Mouse (Mus musculus): Measurements from ENCODE around the gene Chmp4b. TPM values are rescaled to one million over a fixed set of nuclear protein-coding genes. Genes with fewer than 3 reads are reported as not detected.

The Chmp4b gene
- polyA plus RNA-seq, 1 experiment from 2014 or later: 60.8 TPM

DNA sequence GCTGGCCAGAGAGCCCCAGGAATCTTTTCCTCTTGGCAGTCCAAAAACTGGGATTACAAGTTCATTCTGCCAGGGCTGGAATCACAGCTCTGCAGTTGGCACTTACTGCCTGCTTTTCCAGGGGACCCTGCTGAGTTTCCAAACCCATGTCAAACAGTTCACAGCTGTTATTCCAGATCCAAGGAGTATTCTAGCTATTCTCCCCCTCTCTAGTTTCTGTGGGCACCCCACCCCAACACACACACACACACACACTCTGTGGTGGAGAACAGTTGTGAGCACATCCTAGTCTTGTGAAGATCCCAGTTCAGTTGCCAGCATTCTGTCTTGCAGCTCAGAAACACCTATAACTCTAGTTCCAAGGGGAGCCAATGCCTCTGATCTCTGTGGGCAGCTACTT, 65.6 kb downstream of the Chmp4b start:
- H3K4me2 ChIP-seq (replicated peaks; ENCODE audit: low read depth): no peak overlapping the region
- no peaks in the 10 kb centered on the region for H3K4me1 ChIP-seq (replicated peaks; ENCODE audit: control insufficient read depth, insufficient read depth, low read length)
- no peak for ATAC-seq
- no peaks in the 10 kb centered on the region for H3K27me3 ChIP-seq (replicated peaks; ENCODE audit: control insufficient read depth, insufficient read depth, low read length)
- no peaks in the 10 kb centered on the region for H3K9me3 ChIP-seq (ENCODE audit: control insufficient read depth)
- no peak overlapping the region for H3K9ac ChIP-seq (ENCODE audit: low read depth, low read length)
- H3K4me3 ChIP-seq (ENCODE audit: low read depth, low read length): no peak overlapping the region
- no peaks in the 10 kb centered on the region for H3K36me3 ChIP-seq (ENCODE audit: control insufficient read depth, insufficient read depth)
- H3K27ac ChIP-seq (ENCODE audit: low read depth, low read length): no peak overlapping the region
- TF ChIP-seq CTCF (IDR thresholded peaks at IDR 0.05; ENCODE audit: low read depth): no peak

DNA sequence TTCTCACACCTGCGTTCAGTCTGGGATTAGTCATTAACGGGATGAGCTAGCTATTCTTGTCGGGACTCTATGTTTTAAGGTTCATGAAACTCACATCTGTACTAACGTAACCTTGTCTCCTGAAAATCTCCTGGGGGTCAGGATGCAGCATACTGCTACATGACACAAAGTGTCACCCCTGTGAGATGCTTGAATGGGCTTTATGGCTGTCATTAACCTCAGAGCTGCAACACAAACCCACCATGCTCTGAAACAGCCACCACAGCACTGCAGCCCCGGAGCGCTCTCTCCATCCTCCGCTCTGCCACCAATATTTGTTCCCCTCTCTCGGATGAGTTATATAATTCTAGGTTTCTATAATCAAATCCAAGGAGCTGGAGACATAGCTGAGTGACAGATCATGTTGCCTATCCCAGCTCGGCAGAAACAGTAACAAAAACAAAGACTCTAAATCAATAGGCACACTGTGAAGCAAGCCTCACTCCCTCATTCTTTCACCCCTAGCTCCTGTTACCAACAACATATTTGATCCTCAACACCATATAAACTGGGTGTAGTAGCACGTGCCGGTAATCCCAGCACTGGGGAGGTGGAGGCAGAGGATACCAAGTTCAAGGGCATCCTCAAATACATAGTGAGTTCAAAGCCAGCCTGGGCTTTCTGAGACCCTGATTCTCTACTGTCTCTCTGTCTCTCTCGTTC, 67.5 kb downstream of the Chmp4b start:
- no peaks in the 10 kb centered on the region for H3K27me3 ChIP-seq (replicated peaks; ENCODE audit: control insufficient read depth, insufficient read depth, low read length)
- 79% methylated on average over 12 of the region's 12 CpGs for WGBS
- no peak overlapping the region for H3K4me3 ChIP-seq (ENCODE audit: low read depth, low read length)
- no peak overlapping the region for H3K27ac ChIP-seq (ENCODE audit: low read depth, low read length)
- no peak overlapping the region for H3K4me2 ChIP-seq (replicated peaks; ENCODE audit: low read depth)
- no peaks in the 10 kb centered on the region for H3K36me3 ChIP-seq (ENCODE audit: control insufficient read depth, insufficient read depth)
- no peaks in the 10 kb centered on the region for H3K9me3 ChIP-seq (ENCODE audit: control insufficient read depth)
- H3K4me1 ChIP-seq (replicated peaks; ENCODE audit: control insufficient read depth, insufficient read depth, low read length): no peaks in the 10 kb centered on the region
- H3K9ac ChIP-seq (ENCODE audit: low read depth, low read length): no peak overlapping the region
- ATAC-seq: no peak
- TF ChIP-seq CTCF (IDR thresholded peaks at IDR 0.05; ENCODE audit: low read depth): no peak

DNA sequence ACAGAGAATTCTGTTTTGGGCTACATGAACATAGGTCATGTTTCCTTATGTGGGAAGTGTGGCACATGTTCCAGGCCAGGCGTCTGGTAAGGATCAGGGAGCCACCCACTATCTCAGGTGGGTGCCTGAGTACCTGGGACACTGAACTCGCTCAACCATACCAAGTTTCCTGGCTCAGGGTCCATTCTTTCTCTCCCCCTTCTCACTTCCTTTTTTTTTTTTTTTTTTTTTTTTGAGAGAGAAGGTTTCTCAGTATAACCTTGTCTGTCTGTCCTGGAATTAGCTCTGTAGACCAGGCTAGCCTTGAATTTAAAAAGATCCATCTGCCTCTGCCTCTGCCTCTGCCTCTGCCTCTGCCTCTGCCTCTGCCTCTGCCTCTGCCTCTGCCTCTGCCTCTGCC, 68.8 kb downstream of the Chmp4b start:
- no peak overlapping the region for H3K4me3 ChIP-seq (ENCODE audit: low read depth, low read length)
- no peaks in the 10 kb centered on the region for H3K9me3 ChIP-seq (ENCODE audit: control insufficient read depth)
- H3K4me1 ChIP-seq (replicated peaks; ENCODE audit: control insufficient read depth, insufficient read depth, low read length): no peaks in the 10 kb centered on the region
- no peaks in the 10 kb centered on the region for H3K36me3 ChIP-seq (ENCODE audit: control insufficient read depth, insufficient read depth)
- no peak for ATAC-seq
- no peak overlapping the region for H3K27ac ChIP-seq (ENCODE audit: low read depth, low read length)
- H3K4me2 ChIP-seq (replicated peaks; ENCODE audit: low read depth): no peak overlapping the region
- WGBS: 80% methylated on average over 2 of the region's 2 CpGs
- H3K9ac ChIP-seq (ENCODE audit: low read depth, low read length): no peak overlapping the region
- TF ChIP-seq CTCF (IDR thresholded peaks at IDR 0.05; ENCODE audit: low read depth): no peak
- no peaks in the 10 kb centered on the region for H3K27me3 ChIP-seq (replicated peaks; ENCODE audit: control insufficient read depth, insufficient read depth, low read length)

DNA sequence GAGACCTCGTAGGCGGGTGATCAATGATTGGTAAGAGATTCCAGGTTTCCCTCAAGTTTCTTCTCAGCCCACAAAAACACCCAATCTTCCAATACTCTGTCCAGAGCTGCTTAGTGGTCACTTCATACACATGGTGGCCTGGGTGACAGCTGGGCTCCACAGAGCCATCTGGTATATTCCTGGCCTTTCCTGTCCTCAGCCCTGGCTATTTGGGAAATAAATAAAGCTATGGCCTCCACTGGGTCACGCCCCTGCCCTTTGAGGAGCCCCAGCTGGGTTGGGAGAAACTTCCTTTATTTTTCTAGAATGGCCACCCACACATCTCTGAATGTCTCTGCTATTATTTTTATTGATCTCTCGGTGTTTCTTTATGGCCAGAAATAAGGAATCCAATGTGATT, 72.0 kb downstream of the Chmp4b start:
- no peak for ATAC-seq
- 80% methylated on average over 4 of the region's 4 CpGs for WGBS

DNA sequence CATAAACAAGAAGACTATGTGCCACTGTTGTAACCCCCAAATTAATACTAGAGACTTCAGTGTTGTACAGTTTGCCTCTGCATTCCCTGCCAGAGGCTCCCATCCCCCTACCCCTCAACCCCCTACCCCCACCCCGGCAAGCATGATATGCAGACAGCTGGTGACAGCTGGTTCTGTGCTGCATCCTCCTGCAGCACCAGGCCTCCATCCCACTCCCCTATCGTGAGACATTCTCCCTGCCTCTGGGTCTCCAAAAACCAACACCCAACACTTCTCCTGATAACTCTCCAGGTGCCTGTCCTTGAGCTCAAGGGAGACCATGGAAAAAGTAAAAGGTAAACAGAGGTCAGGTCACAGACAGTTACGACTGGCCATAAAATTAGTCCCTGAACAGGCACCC, 78.2 kb downstream of the Chmp4b start:
- WGBS: 35% methylated on average over 3 of the region's 3 CpGs
- Histone ChIP-seq H3K9me3 (ENCODE audit: control insufficient read depth) (no peaks in the 10 kb centered on the region), H3K4me1 (replicated peaks; ENCODE audit: control insufficient read depth, insufficient read depth, low read length) (peaks cover 3% of the 10 kb centered on the region; the same call in 1 of the 2 replicates), H3K27me3 (replicated peaks; ENCODE audit: control insufficient read depth, insufficient read depth, low read length) (no peaks in the 10 kb centered on the region), H3K4me3 (ENCODE audit: low read depth, low read length) (no peak overlapping the region), H3K27ac (ENCODE audit: low read depth, low read length) (no peak overlapping the region), H3K9ac (ENCODE audit: low read depth, low read length) (no peak overlapping the region), H3K36me3 (ENCODE audit: control insufficient read depth, insufficient read depth) (no peaks in the 10 kb centered on the region), H3K4me2 (replicated peaks; ENCODE audit: low read depth) (no peak overlapping the region)
- ATAC-seq: no peak
- TF ChIP-seq CTCF (IDR thresholded peaks at IDR 0.05; ENCODE audit: low read depth): no peak

More for the DNA sequence above, 72.0 kb downstream of the Chmp4b start:
- Histone ChIP-seq H3K36me3 (ENCODE audit: control insufficient read depth, insufficient read depth) (no peaks in the 10 kb centered on the region), H3K4me1 (replicated peaks; ENCODE audit: control insufficient read depth, insufficient read depth, low read length) (no peaks in the 10 kb centered on the region), H3K4me2 (replicated peaks; ENCODE audit: low read depth) (no peak overlapping the region), H3K27me3 (replicated peaks; ENCODE audit: control insufficient read depth, insufficient read depth, low read length) (no peaks in the 10 kb centered on the region), H3K27ac (ENCODE audit: low read depth, low read length) (no peak overlapping the region), H3K9me3 (ENCODE audit: control insufficient read depth) (no peaks in the 10 kb centered on the region), H3K4me3 (ENCODE audit: low read depth, low read length) (no peak overlapping the region), H3K9ac (ENCODE audit: low read depth, low read length) (no peak overlapping the region)
- TF ChIP-seq CTCF (IDR thresholded peaks at IDR 0.05; ENCODE audit: low read depth): no peak

DNA sequence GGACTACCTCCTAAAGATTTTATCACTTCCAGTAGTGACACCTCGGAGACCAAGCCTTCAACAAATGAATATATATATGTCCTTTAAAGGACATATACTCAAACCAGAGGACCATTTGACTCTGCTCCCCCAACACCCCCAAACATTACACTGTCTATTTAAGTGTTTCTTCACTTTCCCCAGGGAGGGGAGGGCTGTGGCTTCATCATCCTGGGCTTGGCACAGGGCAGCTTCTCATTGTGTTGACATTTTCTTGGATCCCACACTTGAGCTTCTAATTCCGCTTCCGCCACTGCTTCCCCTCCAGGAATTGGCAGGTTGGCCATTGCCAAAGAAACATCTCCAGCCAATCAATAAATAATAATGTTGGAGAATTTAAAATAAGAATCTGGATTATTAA, 79.3 kb downstream of the Chmp4b start:
- H3K27ac ChIP-seq (ENCODE audit: low read depth, low read length): no peak overlapping the region
- WGBS: 73% methylated on average over 3 of the region's 3 CpGs

More for the DNA sequence above, 79.3 kb downstream of the Chmp4b start:
- TF ChIP-seq CTCF (IDR thresholded peaks at IDR 0.05; ENCODE audit: low read depth): no peak
- no peak for ATAC-seq
- H3K27me3 ChIP-seq (replicated peaks; ENCODE audit: control insufficient read depth, insufficient read depth, low read length): no peaks in the 10 kb centered on the region
- no peaks in the 10 kb centered on the region for H3K9me3 ChIP-seq (ENCODE audit: control insufficient read depth)
- no peak overlapping the region for H3K4me3 ChIP-seq (ENCODE audit: low read depth, low read length)
- no peaks in the 10 kb centered on the region for H3K36me3 ChIP-seq (ENCODE audit: control insufficient read depth, insufficient read depth)
- H3K4me2 ChIP-seq (replicated peaks; ENCODE audit: low read depth): no peak overlapping the region
- peaks cover 3% of the 10 kb centered on the region; the same call in 1 of the 2 replicates for H3K4me1 ChIP-seq (replicated peaks; ENCODE audit: control insufficient read depth, insufficient read depth, low read length)
- H3K9ac ChIP-seq (ENCODE audit: low read depth, low read length): no peak overlapping the region
